Mouse (Mus musculus) testis, adult 2 months (tissue): ENCODE data around the gene Olfr183.

Experiments used
- CTCF ChIP-seq: fragments of 200-500 bp; IDR thresholded peaks from 2 replicates; pipeline ENCODE4 v1.5.1; 2012; ENCODE audit warnings: low read depth, mild to moderate bottlenecking, inconsistent platforms, low read length, moderate library complexity; ENCODE audit not compliant: control insufficient read depth, insufficient read depth, insufficient replicate concordance
- POLR2A ChIP-seq: fragments of 200-500 bp; IDR thresholded peaks from 2 replicates; pipeline ENCODE4 v1.6.1; 2012; ENCODE audit warnings: low read depth, mild to moderate bottlenecking, inconsistent platforms, low read length, moderate library complexity; ENCODE audit not compliant: control insufficient read depth

- no peak for TF ChIP-seq POLR2A
- no peak for TF ChIP-seq CTCF
These were observed 18.3 kb downstream of the Olfr183 start for GRCm38 (mm10) chr16:59013357-59014018.
